Mouse (Mus musculus): ENCODE measurements around the gene Sdhaf1. TPM values are rescaled to one million over a fixed set of nuclear protein-coding genes. Genes with fewer than 3 reads are reported as not detected.

Gene Sdhaf1
- 18.7 and 40.8 TPM in 2 replicates for polyA plus RNA-seq (2012; rRNA removed; ENCODE audit: low replicate concordance)

GRCm38 (mm10) chr7:30323795-30324194 is at the start of gene Sdhaf1:
Gene Sdhaf1 (minus strand): TSS chr7:30323895.

DNA sequence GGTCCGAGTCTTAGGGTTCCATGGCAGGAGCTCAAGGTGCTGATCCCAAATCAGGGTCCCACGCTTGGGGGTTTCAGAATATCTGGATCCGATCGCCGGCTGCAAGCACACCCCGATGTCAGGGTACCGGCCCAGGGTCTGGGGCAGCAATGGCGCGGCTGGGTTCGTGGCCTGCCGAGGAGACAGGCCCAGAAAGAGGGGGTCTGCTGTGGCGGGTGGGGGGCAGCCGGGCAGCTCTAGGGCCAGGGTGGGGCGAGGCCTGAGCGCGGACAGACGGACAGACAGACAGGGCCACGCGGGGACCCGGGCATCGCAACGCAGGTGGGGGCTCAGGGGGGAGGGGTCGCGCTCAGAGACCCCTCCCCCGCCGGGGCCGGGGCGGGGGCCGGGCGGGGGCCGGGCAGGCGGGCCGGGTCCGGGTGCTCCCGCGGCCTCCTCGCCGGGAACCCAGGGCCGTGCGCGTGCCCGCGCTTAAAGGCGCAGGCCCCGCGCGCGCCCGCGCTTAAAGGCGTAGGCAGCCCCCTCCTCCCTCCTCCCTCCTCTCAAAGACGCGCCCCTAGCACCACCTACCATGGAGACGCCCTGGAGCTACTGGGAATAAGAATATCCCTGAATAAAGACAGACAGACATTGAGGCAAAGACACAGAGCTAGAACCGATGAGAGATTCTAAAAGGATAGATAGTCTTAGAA is 39.1 kb upstream of the Sdhaf1 start, which contains the start of gene Lrfn3:
Gene Lrfn3, minus strand, starts transcription at position 121 of the 692 bp plus-strand sequence.

DNA sequence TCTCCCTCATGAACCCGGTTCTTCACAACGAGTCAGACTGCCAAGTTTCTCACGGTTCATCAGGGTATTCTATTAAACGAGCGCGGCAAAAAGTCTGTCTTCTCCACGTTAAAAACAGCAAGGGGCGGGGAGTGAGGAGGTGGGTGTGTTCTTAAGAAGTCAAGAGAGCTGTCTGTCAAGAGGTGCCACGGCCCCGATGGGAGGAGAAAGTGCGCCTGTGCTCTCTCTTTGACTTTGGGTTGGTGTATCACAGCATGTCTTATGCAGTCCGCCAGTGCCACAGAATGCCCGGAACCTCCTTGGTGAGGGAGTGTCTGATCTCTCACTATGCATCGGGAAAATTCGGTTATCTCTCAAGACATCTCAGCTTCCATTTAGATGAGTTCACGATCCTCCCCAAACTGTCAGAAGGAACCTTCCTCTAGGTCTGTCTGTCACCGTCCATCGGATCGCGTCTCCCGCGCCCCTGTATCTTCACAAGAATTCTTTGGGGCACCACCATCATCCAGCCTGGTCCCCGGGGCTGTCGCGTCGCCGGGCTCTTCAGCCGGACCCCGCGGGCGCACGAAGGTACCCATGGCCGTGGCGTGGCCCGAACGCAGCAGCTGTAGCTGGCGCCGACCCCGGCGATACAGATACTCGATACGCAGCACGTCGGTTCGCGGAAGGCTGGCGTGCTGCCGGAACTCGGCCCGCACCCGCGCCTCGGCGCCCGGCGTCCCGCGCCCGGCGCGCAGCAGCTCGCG is 2.0 kb downstream of the Sdhaf1 start, which contains the start of gene E130208F15Rik:
Gene E130208F15Rik, plus strand, starts transcription at position 202 of the 746 bp plus-strand sequence.

DNA sequence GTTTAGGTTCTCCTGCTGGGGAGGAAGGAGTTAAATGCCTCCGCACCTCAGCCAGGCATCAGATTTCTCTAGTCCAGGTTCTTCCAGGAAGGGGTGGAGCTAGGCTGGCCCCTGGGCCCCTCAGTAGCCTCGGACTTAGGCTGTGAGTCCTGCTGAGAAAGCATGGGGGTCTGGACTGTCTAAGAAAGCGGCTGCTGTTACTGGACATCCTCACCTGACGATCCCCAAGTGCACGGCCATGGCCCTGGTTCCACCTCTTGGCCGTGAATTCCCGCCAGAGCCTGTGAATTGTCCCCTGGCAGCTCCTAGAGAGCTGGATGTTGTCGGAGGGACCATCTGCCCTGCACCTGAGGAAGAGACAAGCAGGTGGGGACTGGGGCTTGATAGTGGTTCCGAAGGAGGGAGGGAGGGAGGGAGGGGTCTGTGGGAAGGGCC is 9.0 kb downstream of the Sdhaf1 start, which contains the start of gene Syne4:
Gene Syne4, plus strand, starts transcription at position 87 of the 435 bp plus-strand sequence.

DNA sequence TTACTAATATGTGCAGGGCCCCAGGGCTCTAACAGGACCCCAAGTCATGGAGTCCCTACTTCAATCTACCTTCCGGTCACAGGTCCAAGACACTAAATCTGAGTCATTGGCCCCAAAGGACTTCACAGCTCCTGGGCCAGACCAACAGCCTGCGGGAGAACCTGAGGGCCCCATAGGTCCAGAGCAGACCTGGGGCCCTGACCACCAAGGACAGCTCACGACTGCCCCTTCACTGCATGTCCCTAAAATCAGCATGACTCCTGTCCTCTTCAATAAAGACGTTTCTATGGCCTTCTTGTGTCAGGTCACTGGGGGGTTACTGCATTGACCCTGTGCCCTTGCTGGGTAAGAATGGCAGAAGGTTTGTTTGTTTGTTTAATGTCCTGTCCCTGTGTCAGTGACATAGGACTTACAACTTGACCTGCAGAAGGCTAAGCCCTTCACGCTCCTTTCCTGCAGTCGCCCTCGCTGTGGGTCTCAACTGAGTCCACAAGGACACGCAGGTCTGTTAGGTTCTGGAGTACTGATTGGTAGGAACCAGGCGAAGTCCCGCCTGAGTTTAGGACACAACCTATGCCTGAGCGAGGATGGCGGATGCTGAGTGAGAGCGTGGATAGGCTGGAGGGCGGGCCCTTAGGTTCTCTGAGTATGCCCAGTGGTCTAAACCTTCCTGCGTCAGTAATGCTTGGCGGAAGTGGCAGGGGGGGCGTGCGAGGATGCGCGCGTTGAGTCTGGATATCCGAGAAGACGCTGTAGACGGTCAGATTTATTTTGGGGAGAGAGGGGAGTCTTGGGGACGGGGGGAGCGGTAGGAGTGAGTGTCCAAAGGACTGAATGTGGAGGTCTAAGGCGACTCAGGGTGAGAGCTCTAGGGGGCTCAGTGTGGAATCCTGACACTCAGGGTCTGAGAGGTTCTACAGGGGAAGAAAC is 15.4 kb downstream of the Sdhaf1 start, which contains the start of gene Alkbh6:
Gene Alkbh6, plus strand, starts transcription at position 642 of the 930 bp plus-strand sequence.

GRCm38 (mm10) chr7:30291215-30292131 is 32.2 kb downstream of the Sdhaf1 start, which contains the start of gene Clip3:
Gene Clip3 (plus strand): TSS chr7:30291728.

DNA sequence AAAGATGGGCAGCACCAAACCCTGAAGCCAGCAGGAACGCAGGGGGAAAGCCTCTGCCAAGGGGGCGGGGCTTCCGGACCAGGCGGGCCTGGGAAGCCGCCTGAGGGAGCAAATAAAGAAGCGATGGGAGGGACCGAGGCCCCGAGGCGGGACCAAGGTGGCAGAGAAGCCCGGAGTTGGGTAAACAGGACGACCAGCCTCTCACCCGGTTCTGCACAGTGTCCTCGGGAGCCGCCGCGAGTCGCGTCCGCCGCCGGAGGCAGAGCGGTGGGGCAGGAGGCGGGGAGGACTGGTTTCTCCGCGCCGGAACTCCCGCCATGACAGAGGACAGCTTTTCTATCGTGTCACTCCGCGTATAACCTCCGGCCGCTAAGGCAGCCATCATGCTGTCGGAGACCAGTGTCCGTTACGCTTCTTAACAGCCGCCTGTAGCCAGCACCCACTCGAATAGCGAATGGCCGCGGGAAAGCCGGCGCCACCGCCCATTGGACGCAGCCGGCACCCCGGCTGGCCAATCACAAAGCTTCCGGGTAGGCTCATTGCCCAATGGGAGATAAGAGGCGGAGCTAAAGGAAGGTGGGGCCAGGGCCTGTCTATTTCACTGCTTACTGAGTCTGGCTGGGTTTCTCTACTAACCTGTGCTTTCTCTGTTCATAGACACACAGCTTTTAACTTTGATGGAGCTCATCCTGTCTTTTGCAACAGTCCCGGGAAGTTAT is 43.6 kb downstream of the Sdhaf1 start, which contains the start of the genes Thap8 and Wdr62:
Gene Thap8, plus strand, starts transcription at position 144 of the 719 bp plus-strand sequence.
Gene Wdr62, minus strand, starts transcription at position 469 of the 719 bp plus-strand sequence.

Other genes with a start within 250 kb of the Sdhaf1 start
- gene Gm26920, start 233.5 kb downstream of the Sdhaf1 start, polyA plus RNA-seq (2012; rRNA removed; ENCODE audit: low replicate concordance): 0.10 TPM in 1 of 2 replicates, not detected in the other
- 1.7 and 3.5 TPM in 2 replicates for gene Zfp566, start 233.4 kb downstream of the Sdhaf1 start, polyA plus RNA-seq (2012; rRNA removed; ENCODE audit: low replicate concordance)
- 12.3 and 36.1 TPM in 2 replicates for gene Zfp260, start 229.1 kb downstream of the Sdhaf1 start, polyA plus RNA-seq (2012; rRNA removed; ENCODE audit: low replicate concordance)
- gene Zfp382, start 202.0 kb downstream of the Sdhaf1 start, polyA plus RNA-seq (2012; rRNA removed; ENCODE audit: low replicate concordance): 0.66 and 1.5 TPM in 2 replicates
- gene Zfp146, start 154.1 kb downstream of the Sdhaf1 start, polyA plus RNA-seq (2012; rRNA removed; ENCODE audit: low replicate concordance): 6.4 and 14.2 TPM in 2 replicates
- 13.9 and 170 TPM in 2 replicates for gene Cox7a1, start 139.8 kb downstream of the Sdhaf1 start, polyA plus RNA-seq (2012; rRNA removed; ENCODE audit: low replicate concordance)
- 1,198 and 1,715 TPM in 2 replicates for gene Capns1, start 125.1 kb downstream of the Sdhaf1 start, polyA plus RNA-seq (2012; rRNA removed; ENCODE audit: low replicate concordance)
- 97.3 and 98.9 TPM in 2 replicates for gene Polr2i, start 91.9 kb downstream of the Sdhaf1 start, polyA plus RNA-seq (2012; rRNA removed; ENCODE audit: low replicate concordance)
- gene Tbcb, start 91.6 kb downstream of the Sdhaf1 start, polyA plus RNA-seq (2012; rRNA removed; ENCODE audit: low replicate concordance): 33.0 and 33.5 TPM in 2 replicates
- not detected in 2 replicates for gene Ovol3, start 88.2 kb downstream of the Sdhaf1 start, polyA plus RNA-seq (2012; rRNA removed; ENCODE audit: low replicate concordance)
- gene Thap8, start 43.8 kb downstream of the Sdhaf1 start, polyA plus RNA-seq (2012; rRNA removed; ENCODE audit: low replicate concordance): 0.72 and 1.5 TPM in 2 replicates
- gene Wdr62, start 43.5 kb downstream of the Sdhaf1 start, polyA plus RNA-seq (2012; rRNA removed; ENCODE audit: low replicate concordance): 34.0 and 37.0 TPM in 2 replicates
- 21.3 and 27.3 TPM in 2 replicates for gene Clip3, start 32.2 kb downstream of the Sdhaf1 start, polyA plus RNA-seq (2012; rRNA removed; ENCODE audit: low replicate concordance)
- gene Alkbh6, start 15.2 kb downstream of the Sdhaf1 start, polyA plus RNA-seq (2012; rRNA removed; ENCODE audit: low replicate concordance): 159 and 218 TPM in 2 replicates
- gene Syne4, start 9.1 kb downstream of the Sdhaf1 start, polyA plus RNA-seq (2012; rRNA removed; ENCODE audit: low replicate concordance): 58.8 and 76.8 TPM in 2 replicates
- gene E130208F15Rik, start 2.2 kb downstream of the Sdhaf1 start, polyA plus RNA-seq (2012; rRNA removed; ENCODE audit: low replicate concordance): 0.52 and 2.0 TPM in 2 replicates
- 6.3 and 9.1 TPM in 2 replicates for gene Lrfn3, start 38.9 kb upstream of the Sdhaf1 start, polyA plus RNA-seq (2012; rRNA removed; ENCODE audit: low replicate concordance)
- 324 and 410 TPM in 2 replicates for gene Tyrobp, start 89.9 kb upstream of the Sdhaf1 start, polyA plus RNA-seq (2012; rRNA removed; ENCODE audit: low replicate concordance)
- gene Hcst, start 96.0 kb upstream of the Sdhaf1 start, polyA plus RNA-seq (2012; rRNA removed; ENCODE audit: low replicate concordance): 133 and 195 TPM in 2 replicates
- 16.2 and 37.4 TPM in 2 replicates for gene Nfkbid, start 97.8 kb upstream of the Sdhaf1 start, polyA plus RNA-seq (2012; rRNA removed; ENCODE audit: low replicate concordance)
- 3.7 and 7.4 TPM in 2 replicates for gene Aplp1, start 121.6 kb upstream of the Sdhaf1 start, polyA plus RNA-seq (2012; rRNA removed; ENCODE audit: low replicate concordance)
- 0.63 TPM in 1 of 2 replicates, not detected in the other for gene Kirrel2, start 133.8 kb upstream of the Sdhaf1 start, polyA plus RNA-seq (2012; rRNA removed; ENCODE audit: low replicate concordance)
- gene Nphs1, start 134.4 kb upstream of the Sdhaf1 start, polyA plus RNA-seq (2012; rRNA removed; ENCODE audit: low replicate concordance): 0.27 and 0.61 TPM in 2 replicates
- 1.4 TPM in 1 of 2 replicates, not detected in the other for gene Prodh2, start 169.7 kb upstream of the Sdhaf1 start, polyA plus RNA-seq (2012; rRNA removed; ENCODE audit: low replicate concordance)
- gene Arhgap33, start 211.2 kb upstream of the Sdhaf1 start, polyA plus RNA-seq (2012; rRNA removed; ENCODE audit: low replicate concordance): 10.7 and 22.5 TPM in 2 replicates
- gene Hspb6, start 228.3 kb upstream of the Sdhaf1 start, polyA plus RNA-seq (2012; rRNA removed; ENCODE audit: low replicate concordance): 49.5 and 798 TPM in 2 replicates
- gene Proser3, start 228.4 kb upstream of the Sdhaf1 start, polyA plus RNA-seq (2012; rRNA removed; ENCODE audit: low replicate concordance): 8.0 and 10.5 TPM in 2 replicates
- 36.9 and 40.0 TPM in 2 replicates for gene Lin37, start 235.9 kb upstream of the Sdhaf1 start, polyA plus RNA-seq (2012; rRNA removed; ENCODE audit: low replicate concordance)
- 58.9 and 66.3 TPM in 2 replicates for gene U2af1l4, start 239.4 kb upstream of the Sdhaf1 start, polyA plus RNA-seq (2012; rRNA removed; ENCODE audit: low replicate concordance)
- gene Gm49396, start 239.4 kb upstream of the Sdhaf1 start, polyA plus RNA-seq (2012; rRNA removed; ENCODE audit: low replicate concordance): 2.1 and 2.5 TPM in 2 replicates
- gene Psenen, start 239.7 kb upstream of the Sdhaf1 start, polyA plus RNA-seq (2012; rRNA removed; ENCODE audit: low replicate concordance): 97.0 and 187 TPM in 2 replicates
- gene Igflr1, start 241.5 kb upstream of the Sdhaf1 start, polyA plus RNA-seq (2012; rRNA removed; ENCODE audit: low replicate concordance): 9.9 and 16.6 TPM in 2 replicates

Data from mammary gland, adult 2 months (tissue).